Mouse (Mus musculus) NIH3T3 (cell line): ENCODE data around the gene Paics.
"Not testable (repeated sequence)": the region's sequence is repeated elsewhere in the genome, so short reads cannot be mapped to it uniquely, and the experiment has no call there.

Source experiments
- DNase-seq: peaks from one replicate; pipeline ENCODE4 v3.0.0-alpha.2; 2012; ENCODE audit warnings: low read depth

The Paics gene

DNA sequence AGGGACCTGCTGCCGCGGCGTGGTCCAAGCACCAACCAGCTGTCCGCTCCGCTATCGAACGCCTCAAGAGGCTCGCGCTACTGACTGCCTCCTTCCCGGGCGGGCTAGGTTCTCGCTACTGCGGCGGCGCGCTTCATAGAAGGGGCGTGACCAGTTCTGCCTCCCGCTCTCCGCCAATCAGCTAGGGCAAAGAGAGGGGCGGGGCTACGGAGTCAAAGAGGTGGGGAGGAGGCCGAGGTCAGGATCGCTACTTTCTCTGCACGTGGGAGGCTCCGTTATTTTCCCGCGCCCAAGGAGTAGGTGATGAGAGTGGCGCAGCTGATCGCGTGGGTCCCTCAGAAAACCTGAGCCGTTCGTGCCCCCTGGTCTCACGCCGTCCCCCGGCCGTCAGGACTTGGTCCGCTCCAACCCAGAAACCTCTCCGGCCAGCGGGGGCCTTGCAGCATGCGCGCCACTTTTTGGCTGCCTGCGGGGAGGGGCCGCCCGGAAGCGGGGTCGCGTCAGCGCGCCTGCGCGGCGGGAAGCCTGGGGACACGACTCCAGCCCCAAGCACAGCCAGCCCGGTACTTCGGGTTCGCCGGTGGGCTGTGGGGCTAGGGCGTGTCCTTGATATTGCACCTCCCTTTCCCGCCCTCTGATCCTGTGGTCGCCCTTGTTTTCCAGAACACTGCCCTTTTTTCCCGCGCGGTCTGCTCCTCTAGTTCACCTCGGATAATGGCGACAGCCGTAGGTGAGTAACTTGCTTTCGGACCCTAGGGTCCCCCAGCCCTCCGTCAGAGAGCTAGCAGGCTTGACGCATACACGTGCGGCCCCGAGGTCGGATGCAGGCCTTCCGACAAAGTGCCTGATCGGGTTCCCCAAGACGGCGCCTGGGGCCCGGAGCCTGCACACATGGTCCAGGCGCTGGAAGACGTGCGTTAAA, at the start of gene Paics, which contains the start of gene Ppat:
Paics (plus strand) TSS at position 202 of the 922 bp plus-strand sequence.
Ppat (minus strand) TSS at position 473 of the 922 bp plus-strand sequence.
- DNase-seq, result peak; percentile 99

DNA sequence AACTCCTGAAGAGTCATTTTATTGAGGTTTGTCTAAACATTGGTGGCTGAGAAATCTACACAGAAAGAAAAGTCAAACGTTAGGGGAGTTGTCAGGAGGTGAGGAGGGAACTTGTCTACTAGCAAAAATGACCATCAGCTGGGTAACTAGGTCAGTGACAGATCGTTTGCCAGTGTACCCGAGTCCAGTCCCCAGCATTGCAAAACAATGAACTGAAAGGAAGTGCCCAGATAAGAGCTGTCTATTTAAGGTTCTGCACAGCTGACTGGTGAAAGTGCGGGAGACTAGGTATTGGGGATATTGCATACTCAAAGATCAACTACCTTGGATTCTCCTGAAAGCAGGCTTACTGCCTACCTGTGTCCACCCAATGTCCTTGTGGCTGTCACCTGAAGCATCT, 49.0 kb upstream of the Paics start:
- DNase-seq, result no peak

DNA sequence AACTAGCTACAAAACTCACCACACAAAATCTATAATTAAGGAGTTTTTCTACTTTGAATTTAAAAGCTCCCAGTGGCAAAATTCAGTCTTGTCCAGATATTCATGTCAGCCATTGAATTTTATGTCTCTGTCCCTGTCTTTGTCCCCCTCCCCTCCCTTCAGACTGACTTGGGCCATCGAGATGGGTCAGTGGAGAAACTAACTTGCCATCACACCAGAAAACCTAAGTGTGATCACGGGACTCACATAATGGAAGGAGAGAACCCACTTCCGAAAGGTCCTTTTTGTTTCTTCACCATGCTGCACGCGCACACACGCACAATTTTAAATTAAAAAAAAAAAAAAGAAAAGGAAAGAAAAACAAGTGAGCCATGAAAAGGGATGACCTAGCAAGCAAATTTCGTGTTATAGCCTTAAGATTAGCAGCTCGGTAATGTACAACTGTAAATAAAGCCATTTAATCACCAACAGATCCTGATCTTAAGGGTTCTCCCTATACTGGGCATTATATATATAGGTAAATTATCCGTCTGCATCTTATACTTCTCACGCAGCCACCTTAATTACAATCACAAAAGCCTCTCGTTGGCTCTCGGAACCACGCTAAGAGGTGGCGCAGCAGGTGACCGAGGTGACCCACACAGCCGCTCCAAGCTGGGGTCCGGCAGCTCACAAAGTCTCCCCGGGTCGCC, 46.2 kb upstream of the Paics start:
- peak; percentile 17 for DNase-seq

DNA sequence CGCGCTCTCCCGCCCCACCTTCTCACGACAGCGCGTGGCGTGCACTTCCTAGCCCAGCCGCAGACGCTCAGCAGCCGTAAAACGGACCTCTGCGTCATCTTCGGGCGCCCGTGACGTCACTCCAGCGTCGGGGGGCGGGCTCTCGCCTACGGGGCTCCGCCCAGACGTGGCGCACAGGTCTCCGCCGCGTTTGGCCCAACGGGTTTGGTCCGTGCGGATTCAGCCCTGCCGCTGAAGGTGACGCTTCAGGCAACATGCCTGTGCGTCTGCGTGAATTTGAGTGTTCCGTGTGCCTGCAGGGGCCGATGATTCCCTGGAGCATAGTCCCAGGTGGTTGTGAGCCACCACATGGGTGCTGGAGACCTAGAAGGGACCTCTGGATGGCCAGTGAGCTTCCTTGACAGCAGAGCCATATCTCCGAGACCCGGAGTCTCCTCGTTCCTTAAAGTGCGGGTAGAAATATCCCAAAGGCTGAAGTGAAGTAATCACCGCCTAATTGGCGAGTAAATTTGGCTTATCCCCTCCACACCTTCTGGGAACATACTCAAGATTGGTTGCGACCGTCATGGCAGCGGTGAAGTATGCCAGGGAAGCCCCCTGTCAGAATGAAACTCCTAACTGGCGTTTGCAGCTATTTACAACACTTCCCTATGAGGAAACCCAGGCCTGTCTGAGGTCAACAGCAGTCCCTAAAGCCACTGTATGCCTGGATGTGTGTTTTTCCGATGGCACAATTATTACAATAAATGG, 45.5 kb upstream of the Paics start, which contains the start of gene Aasdh:
Aasdh (minus strand) TSS at position 110 of the 750 bp plus-strand sequence.
- DNase-seq, result peak; percentile 99

DNA sequence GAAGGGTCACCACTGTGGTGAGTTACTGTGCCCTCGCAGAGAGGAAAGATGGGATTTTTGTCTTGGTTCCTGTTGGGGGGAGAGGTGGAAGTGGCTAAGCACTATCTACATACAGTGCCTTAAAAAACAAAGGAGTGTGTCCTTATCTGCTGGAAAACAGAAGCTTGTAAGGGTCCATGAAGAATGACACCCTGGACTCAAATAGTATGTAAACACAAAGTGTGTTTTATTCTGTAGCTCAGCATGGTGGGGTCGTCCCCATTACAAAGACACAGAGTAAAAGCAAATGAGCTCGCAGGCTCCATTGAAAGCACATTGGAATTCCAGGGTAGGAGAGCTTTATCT, 45.0 kb upstream of the Paics start:
- DNase-seq, result no peak

DNA sequence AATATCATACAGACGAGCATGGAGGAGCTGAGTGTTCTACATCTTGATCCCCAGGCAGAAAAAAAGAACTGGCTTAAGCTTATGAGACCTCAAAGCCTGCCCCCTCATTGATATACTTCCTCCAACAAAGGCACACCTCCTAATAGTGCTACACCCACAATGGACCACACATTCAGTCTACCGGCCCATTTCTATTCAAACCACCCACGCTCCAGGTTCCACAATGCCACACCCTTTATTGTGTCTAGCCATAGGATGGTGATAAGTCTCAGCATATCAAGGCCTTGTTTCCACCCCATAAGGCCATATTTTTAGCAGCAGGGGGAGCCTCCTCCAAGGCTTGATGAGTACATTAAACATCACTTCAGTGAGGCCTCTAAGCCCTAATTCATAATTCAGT, 40.3 kb upstream of the Paics start:
- DNase-seq, result no peak

DNA sequence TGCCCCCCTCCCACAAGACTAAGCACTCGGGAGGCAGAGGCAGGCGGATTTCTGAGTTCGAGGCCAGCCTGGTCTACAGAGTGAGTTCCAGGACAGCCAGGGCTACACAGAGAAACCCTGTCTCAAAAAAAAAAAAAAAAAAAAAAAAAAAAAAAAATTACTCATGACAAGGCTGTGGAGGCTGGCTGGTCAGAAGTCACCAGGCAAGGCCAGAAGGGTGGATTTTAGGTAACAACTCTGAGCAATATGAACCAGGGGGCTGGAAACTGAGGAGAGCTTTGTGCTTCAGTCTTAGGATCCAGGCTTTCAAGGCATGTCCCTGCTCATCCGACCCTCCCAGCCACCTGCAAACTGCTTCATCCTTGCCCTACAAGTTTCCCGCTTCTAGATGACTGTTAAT, 38.6 kb upstream of the Paics start:
- not testable (repeated sequence) for DNase-seq

DNA sequence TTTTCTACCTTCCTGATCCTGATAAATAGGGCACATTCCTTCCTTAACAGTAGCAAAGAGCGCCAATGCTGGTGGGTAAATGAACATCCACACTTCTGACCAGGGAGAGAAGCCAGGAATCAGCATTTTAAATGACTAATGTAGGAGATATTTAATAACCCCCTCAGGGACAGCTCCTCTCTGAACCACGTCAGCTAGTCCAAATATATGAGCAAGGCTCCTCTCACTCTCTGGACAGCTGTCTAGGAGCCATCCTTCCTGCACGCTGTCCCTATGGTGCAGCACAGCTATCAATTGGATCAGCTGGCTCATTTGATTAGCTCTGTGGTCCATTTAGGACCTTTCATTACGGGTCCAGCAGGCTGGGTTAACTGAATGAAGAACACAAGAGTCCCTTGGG, 28.3 kb upstream of the Paics start:
- DNase-seq, result peak; percentile 57

DNA sequence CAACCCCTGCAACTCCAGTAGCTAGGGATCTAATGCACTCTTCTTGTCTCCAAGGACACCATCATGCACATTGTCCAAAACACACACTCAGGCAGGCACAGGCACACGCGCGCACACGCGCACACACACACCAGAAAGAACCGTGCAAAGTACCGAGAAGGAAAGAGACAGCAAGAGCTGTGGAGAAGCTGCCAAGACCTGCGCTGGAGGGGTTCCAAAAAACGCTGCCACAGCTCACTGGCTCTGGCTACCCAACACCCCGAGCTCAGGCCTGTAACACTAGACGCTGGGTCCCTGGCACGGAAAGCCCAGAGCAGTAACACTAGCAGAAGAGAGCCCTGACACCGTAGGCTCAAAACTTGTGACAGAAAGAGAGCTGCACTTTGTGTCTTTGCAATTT, 27.7 kb upstream of the Paics start:
- peak; percentile 62 for DNase-seq

DNA sequence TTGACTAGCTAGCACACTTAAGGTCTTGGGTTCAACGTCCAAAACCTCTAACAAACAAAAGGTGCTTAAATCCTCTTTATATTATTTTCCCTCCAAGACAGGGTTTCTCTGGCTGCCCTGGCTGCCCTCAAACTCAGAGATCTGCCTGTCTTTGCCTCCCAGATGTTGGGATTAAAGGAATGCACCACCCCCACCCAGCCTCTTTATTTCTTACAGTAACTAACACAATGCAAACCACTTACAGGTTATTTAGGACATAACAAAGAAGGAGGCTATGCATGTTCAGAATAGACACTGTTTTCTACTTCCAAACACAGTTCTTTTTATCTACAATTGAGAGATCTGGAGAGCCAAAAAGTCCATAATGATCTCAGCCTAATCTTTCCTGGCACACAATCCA, 26.8 kb upstream of the Paics start:
- no peak for DNase-seq

DNA sequence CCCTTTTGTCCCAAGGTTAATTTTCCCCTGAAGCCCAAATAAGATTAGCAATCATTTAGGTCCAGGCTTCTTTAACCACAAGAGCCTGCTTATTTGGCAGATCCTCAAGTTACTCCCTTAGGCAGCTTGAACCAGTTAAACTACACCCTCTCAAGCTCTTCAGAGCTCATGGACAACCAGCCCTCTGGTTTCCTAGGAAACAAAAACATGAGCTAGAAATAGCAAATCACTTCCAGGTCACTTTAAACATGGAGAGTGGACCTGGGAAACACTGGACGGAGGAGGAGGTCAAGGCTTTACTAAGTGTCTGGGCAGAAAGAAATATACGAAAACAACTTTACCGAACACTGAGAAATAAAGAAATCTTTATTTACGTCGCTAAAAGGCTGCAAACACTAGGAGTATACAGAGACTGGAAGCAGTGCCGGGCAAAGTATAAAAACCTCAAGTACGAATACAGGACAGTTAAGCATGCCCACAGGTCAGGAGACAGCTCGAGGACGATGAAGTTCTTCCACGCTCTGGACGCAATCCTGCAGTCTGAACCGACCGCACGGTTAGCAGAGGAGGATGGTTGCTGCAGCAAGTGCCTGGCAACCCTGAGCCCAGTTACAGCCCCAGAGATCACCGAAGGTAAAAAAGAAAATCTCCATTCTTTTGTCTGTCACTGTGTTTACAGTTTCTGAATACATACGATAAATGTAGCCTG, 22.8 kb upstream of the Paics start:
- DNase-seq, result peak; percentile 86

DNA sequence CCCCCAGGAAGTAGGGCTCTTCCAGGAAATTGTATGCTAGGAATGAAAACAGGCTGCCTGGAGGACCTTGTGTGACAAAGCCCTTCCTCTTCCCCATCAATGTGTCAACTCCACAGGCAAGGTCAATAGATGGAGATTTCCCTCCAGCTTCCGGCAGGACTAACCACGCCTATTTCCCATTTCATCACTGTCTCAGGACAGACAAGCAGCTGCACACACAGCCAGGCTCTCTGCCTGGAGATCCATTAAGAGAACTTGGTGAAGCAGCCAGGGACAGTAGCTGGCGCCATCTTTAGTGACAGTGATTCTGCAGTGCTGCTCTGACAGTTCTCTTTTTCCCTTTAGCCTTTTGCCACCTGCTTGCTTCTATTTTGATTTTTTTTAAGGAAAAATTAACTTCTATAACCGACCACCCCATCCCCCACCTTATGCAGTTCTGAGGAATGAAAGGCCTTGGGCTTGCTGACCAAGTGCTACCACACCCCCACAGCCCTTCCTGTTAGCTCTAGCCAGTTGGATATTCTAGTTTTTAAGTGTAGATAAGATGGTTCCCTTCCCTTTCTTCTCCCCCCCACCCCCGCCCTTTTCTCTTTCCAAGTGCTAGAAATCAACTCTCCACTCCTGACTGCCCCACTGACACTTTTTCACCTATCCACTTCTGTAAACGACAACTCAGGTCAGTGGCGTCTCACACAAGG, 21.8 kb upstream of the Paics start:
- DNase-seq, result peak; percentile 18

DNA sequence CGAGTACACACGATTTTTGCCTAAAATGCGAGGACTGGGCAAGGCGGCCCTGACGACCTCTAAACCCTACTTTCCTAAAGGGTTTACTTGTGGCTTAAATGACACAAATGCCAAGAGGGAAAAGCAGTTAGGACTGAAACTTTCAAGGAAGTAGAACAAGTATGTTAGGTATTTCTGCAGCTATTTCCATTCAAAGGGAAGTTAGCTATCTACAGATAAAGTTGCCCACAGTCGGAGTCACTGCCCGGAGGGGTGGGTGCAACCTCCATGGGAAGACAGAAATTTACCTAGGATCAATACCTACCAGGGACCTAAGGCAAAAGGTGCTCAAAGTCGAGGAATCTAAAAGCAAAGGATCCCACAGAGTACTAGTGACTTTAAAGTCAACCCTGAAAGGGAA, 11.4 kb upstream of the Paics start:
- DNase-seq, result no peak

DNA sequence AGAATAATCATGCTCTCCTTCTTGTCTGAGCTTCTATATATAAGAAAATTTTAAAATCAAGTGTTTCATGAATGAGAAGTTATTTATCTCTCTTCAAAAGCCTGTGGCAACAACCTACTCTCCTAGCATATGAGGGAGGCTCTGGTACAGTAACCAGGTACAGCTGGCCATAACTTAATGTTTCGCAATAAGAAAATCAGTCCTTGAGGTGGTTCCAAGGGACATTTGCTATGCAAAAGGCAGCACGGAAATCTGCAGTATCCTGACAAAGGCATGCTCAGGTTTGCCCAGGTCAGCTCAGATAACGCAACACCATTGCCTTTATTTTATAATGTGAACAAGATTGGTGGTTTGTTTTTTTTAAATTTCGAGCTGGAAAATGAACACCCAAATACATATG, 9.1 kb upstream of the Paics start:
- DNase-seq, result no peak

DNA sequence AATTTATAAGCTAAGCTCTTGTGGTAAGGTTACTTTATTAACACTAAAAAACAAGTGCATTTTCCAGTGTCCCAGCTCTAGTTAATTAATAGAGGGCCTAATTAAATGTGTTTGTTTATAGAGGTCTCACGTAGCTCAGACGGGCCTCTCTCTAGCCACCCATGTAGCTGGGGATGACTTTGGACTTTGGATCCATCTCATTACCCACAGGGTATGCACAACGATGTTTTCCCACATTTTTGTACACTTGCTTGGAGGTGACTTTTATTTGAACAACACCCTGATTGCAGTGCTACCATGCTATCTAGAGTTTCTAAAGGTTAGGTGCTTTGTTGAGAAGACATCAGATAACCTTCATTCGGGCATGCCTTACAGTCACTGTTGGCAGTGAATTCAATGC, 8.6 kb upstream of the Paics start:
- DNase-seq, result no peak

DNA sequence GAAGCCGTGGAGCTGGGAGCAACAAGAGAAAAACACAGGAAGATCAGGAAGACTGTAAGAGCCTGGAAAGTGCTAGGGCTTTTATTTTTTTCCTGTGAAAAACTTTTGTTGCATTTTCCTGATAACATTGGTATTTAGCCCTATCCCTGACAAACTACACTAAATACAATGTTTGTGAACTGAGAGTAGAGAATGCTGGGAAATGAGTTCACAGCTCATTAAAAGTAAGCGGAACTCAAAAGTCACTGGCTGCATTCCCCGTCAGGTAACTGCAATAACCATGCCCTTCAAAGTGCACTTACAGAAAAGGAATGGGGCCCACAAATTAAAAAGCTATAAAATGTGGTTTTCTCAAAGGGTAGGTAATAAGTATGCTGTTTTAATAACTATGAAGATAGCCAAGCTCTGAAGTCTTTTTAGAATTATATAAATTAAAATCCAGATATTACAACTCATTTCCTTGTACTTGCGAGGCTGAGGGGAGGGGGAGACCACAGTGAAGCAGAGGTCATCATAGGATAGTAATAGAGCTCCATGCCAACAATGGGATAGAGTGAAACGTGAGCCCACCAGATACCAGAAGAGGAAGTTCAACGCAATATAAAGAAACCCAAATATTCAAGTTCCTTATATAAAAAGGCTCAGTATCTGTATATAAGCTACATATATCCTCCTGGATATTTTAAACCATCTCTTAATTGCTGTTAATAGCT, 6.0 kb upstream of the Paics start:
- DNase-seq, result no peak

DNA sequence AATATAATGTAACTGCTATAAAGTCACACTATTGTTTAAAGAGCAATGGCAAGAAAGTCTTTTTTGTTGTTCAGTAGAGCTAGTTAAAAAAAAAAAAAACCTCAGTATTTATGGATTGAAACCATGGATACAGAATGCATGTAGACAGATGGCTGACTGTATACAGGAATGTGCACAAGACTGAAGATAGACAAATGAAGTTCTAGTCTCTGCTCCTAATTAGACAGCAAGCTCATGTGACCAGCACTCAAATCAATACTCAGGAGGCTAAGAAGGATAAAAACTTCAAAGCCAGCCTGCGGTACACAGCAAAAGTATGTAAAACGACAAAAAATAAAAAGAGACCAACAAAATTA, 5.5 kb upstream of the Paics start:
- no peak for DNase-seq

DNA sequence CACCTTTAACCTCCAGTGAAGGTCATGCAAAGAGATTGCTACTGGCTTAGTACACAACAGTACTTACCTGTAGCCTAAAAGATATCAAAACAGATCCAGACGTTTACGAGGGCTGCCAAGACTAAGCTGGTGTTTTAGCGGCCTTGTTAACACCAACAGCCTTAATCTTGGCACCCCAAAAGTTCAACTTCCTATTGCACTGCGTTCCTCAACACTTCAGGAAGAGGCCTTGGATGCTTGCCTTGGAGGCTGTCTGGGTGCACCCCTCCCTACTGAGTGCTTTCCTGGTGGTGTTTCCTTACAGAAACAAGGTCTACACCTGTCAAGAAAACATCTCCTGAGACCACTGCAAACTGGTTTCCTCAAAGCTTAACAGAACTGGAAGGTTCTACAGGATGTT, 4.0 kb upstream of the Paics start:
- no peak for DNase-seq

DNA sequence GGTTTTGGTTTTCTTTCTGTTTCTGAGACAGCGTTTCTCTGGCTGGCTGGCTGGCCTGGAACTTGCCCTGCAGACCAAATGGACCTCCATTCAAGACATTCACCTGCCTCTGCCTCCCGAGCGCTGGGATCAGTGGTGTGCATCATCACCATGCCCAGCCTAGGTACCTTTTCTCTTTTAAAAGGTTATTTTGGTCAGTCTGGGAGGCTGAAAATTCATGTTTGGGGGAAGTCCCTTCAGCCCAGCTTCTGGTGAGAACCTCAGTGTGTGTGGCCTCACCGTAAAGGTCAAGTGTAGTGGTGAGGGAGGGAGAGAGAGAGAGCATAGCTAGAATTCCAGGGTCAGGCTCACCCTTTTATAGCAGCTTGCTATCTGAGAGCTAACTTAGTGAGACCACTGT, 3.3 kb upstream of the Paics start:
- DNase-seq, result no peak

DNA sequence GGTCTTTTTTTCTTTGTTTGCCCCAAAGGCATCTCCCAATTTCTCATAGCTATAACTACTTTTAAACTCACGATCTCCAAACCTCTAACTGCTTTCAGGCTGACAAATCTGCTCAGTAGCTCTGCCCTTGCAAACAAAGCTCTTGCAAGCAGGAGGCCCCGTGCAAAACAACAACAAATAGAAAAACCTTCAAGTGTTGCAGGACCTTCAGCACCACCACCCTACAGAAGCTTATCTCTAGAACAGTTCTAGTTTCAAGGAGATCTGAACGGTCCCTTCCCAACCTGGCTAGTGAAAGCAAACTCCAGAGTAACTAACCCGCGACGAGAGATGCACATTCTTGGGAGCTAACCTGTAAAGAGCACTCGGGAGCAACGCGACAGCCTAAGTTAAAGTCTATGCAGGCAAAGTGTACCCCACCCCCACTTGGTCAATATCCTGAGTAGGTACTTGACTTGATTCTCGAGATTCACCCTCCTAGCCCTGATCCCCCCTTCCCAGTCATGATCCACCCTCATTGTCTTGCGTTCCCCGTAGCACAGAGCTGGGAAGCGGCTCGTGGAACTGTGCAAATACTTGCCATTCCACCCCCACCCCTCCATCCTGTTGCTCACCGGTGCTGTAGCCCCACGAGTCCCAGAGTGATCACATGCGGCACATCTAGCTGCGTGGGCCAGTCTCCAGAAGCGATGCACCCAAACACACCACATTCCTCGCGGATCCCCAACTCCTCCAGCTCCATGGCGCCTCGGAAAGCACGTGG, 583 bp upstream of the Paics start:
- peak; percentile 24 for DNase-seq
